Comparison of ENCODE assay signal across 12 mouse cellular contexts in the genomic region with DNA sequence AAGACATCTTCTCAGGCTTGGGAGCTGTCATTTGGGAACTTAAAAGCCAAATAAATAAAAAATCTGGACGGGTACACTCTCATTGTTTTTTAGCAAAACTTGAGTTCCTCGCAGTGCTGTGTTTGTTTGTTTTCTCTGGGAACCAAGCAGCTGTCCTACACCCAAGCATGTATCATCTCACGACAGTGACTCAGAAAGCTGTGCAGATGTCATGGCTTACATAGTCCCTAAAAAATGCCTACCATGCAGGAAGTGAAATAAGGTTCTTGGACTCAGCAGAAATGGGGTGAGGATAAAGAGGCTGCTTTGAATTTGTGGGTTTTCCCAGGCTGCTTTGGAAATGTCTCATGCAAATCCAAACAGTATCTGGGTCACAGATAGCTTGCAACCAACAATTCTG. TPM values are rescaled to one million over a fixed set of nuclear protein-coding genes. Genes with fewer than 3 reads are reported as not detected.
A peak's percentile ranks its signal among the peaks of the same experiment; 100 is the strongest.
DNase-seq lines count a peak whose midpoint lies in the region; ATAC-seq and TF ChIP-seq lines count a peak whose summit lies in the region.
"Had no signal": no experiment of that assay in that cellular context is flagged by ENCODE, and none has a peak within 500 bp of the region (broad histone marks: within the 10 kb centered on the region; RNA-seq: fewer than 3 reads in every experiment).

No protein-coding gene starts in this region.

- ATAC-seq in kidney, embryonic 15.5 days (replicated peaks; ENCODE audit: low FRiP score): no peak
- peak; percentile 34; the same call in 1 of the 2 replicates for ATAC-seq in heart, postnatal 0 days (ENCODE audit: insufficient read depth, low read depth)
- ATAC-seq: forebrain, embryonic 13.5 days; hindbrain, postnatal 0 days had no signal

- H3K4me2 ChIP-seq in kidney, embryonic 15.5 days: no peak overlapping the region
- no peak overlapping the region for H3K4me2 ChIP-seq in heart, postnatal 0 days (ENCODE audit: low read depth, low read length)
- H3K4me2 ChIP-seq: forebrain, embryonic 13.5 days; limb, embryonic 12.5 days had no signal

- DNase-seq in adrenal gland, adult 2 months: peak; percentile 52
- no peak for DNase-seq in adrenal gland, postnatal 4 days (ENCODE audit: low spot score in 2 of 2)
- DNase-seq in kidney, postnatal 4 days: no peak
- peak; percentile 19 for DNase-seq in heart, postnatal 0 days (ENCODE audit: low spot score)
- DNase-seq in urinary bladder, postnatal 14 days (ENCODE audit: low spot score): no peak
- no peak for DNase-seq in urinary bladder, postnatal 25 days (ENCODE audit: low spot score)
- DNase-seq: cerebellum, postnatal 14 days had no signal

- no peaks in the 10 kb centered on the region for H3K9me3 ChIP-seq in kidney, embryonic 15.5 days (replicated peaks)
- no peaks in the 10 kb centered on the region for H3K9me3 ChIP-seq in heart, postnatal 0 days (replicated peaks; ENCODE audit: control insufficient read depth, low read length)
- H3K9me3 ChIP-seq: forebrain, embryonic 13.5 days; limb, embryonic 12.5 days had no signal

- peaks cover 11% of the 10 kb centered on the region for H3K4me1 ChIP-seq in kidney, embryonic 15.5 days
- peaks cover 15% of the 10 kb centered on the region for H3K4me1 ChIP-seq in heart, postnatal 0 days (ENCODE audit: control insufficient read depth, insufficient read depth)
- H3K4me1 ChIP-seq in olfactory bulb, adult 2 months (ENCODE audit: control insufficient read depth, insufficient read depth, low read length): peaks cover 5% of the 10 kb centered on the region; the same call in 1 of the 2 replicates
- H3K4me1 ChIP-seq: forebrain, embryonic 13.5 days had no signal

- no peaks in the 10 kb centered on the region for H3K27me3 ChIP-seq in kidney, embryonic 15.5 days
- H3K27me3 ChIP-seq in heart, postnatal 0 days (ENCODE audit: control insufficient read depth, insufficient read depth, low read length): no peaks in the 10 kb centered on the region
- H3K27me3 ChIP-seq: forebrain, embryonic 13.5 days; limb, embryonic 12.5 days had no signal

- H3K27ac ChIP-seq in kidney, embryonic 15.5 days: peak overlapping the region; percentile 28; the same call in 1 of the 2 replicates
- peak overlapping the region; percentile 41; the same call in 1 of the 2 replicates for H3K27ac ChIP-seq in heart, postnatal 0 days (ENCODE audit: low read depth)
- H3K27ac ChIP-seq in olfactory bulb, adult 2 months (ENCODE audit: insufficient read depth, low read depth, low read length): peak overlapping the region; percentile 37; the same call in 1 of the 2 replicates
- H3K27ac ChIP-seq: forebrain, embryonic 13.5 days; hindbrain, postnatal 0 days; limb, embryonic 12.5 days had no signal

- H3K4me3 ChIP-seq in kidney, embryonic 15.5 days (replicated peaks): no peak overlapping the region
- no peak overlapping the region for H3K4me3 ChIP-seq in heart, postnatal 0 days (ENCODE audit: low read depth, low read length)
- H3K4me3 ChIP-seq in olfactory bulb, adult 2 months (ENCODE audit: insufficient read depth, low read depth, low read length): no peak overlapping the region
- H3K4me3 ChIP-seq: forebrain, embryonic 13.5 days; limb, embryonic 12.5 days had no signal

- WGBS in kidney, embryonic 15.5 days: 34% methylated on average over 3 of the region's 3 CpGs
- WGBS in heart, postnatal 0 days: 31% methylated on average over 3 of the region's 3 CpGs
- WGBS in olfactory bulb, adult 2 months: 42% methylated on average over 3 of the region's 3 CpGs

- TF ChIP-seq POLR2A in olfactory bulb, adult 2 months (IDR thresholded peaks at IDR 0.05; ENCODE audit: insufficient read depth, low read depth, low read length): no peak

- no peak for TF ChIP-seq CTCF in heart, postnatal 0 days (IDR thresholded peaks at IDR 0.05; ENCODE audit: low read depth)
- no peak for TF ChIP-seq CTCF in olfactory bulb, adult 2 months (IDR thresholded peaks at IDR 0.05; ENCODE audit: insufficient read depth, low read depth, low read length)

- H3K36me3 ChIP-seq in kidney, embryonic 15.5 days: no peaks in the 10 kb centered on the region
- no peaks in the 10 kb centered on the region for H3K36me3 ChIP-seq in heart, postnatal 0 days (replicated peaks; ENCODE audit: control insufficient read depth, insufficient read depth, low read length)
- H3K36me3 ChIP-seq: limb, embryonic 12.5 days had no signal

- no peak for TF ChIP-seq EP300 in heart, postnatal 0 days (IDR thresholded peaks at IDR 0.05; ENCODE audit: low read depth)

- no peak overlapping the region for H3K9ac ChIP-seq in kidney, embryonic 15.5 days
- no peak overlapping the region for H3K9ac ChIP-seq in heart, postnatal 0 days (replicated peaks; ENCODE audit: low read depth, low read length)
- H3K9ac ChIP-seq: forebrain, embryonic 13.5 days; limb, embryonic 12.5 days had no signal

RNA-seq across cellular contexts. Expression of a gene that starts 28.8 kb away (rescaled TPM):
- total RNA-seq in adrenal gland, adult 2 months (2021): 10 to 100 TPM; 12.0 to 12.5 TPM
- polyA plus RNA-seq in adrenal gland, adult 2 months (2012; rRNA removed): 0.78 and 1.0 TPM in 2 replicates
- total RNA-seq in adrenal gland, postnatal 4 days (2021): 10 to 100 TPM; 23.9 to 28.1 TPM
- 11.0 and 12.4 TPM in 2 replicates for polyA plus RNA-seq in kidney, embryonic 15.5 days (2015; fragmentation: Nextera tagmentation; extraction: Ambion mirVana)
- total RNA-seq in heart, postnatal 0 days (2014; rRNA removed; ENCODE audit: low replicate concordance): 13.9 and 16.3 TPM in 2 replicates
- polyA plus RNA-seq in heart, postnatal 0 days (2015; fragmentation: Nextera tagmentation; extraction: Ambion mirVana): 11.1 and 11.9 TPM in 2 replicates
- not detected in 2 replicates for polyA plus RNA-seq in olfactory bulb, adult 2 months (2012; ENCODE audit: insufficient read depth, insufficient read length, low replicate concordance, missing spikeins)

Comparison
In these comparisons a context has a peak if more than half of its experiments do, and no peak if none do; other contexts are left out.
1. DNase-seq: peak in adrenal gland, adult 2 months (single experiment) and heart, postnatal 0 days (single experiment); none in adrenal gland, postnatal 4 days (0 of 2), kidney, postnatal 4 days (0 of 2), urinary bladder, postnatal 14 days (single experiment) and urinary bladder, postnatal 25 days (single experiment).
2. Peak in every context shown above with its lines, with median percentiles within 50 percentile points of each other: H3K27ac ChIP-seq.